Mouse (Mus musculus): Measurements from ENCODE around the gene Sco2.
A peak's percentile ranks its signal among the peaks of the same experiment; 100 is the strongest.

Sco2 gene

DNA sequence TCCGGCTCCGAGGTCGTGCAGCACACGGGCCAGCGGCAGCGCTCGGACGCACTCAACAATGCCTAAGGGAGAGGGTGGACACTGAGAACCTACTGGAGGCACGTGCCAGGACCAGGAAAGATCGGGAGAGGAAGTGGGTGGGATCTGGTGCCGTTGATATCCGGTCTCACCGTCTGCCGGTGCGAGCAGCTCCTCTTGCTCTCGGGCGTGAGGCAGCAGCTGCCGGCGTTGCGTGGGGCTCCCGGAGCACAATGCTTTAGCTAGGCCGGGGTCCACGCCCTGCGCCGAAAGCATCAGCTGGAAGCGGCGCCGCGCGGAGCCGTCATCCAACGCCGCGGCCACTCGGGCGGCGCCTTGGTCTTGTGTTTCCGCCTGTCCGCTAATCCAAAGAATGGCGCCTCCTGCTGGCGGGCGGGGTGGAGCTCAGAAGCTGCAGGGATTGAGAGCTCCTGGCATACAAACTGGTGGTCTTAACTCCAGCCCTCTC is at the start of gene Sco2:
Gene Sco2 (minus strand): TSS at position 85 of the 487 bp plus-strand sequence.
- peak; percentile 93 for DNase-seq

DNA sequence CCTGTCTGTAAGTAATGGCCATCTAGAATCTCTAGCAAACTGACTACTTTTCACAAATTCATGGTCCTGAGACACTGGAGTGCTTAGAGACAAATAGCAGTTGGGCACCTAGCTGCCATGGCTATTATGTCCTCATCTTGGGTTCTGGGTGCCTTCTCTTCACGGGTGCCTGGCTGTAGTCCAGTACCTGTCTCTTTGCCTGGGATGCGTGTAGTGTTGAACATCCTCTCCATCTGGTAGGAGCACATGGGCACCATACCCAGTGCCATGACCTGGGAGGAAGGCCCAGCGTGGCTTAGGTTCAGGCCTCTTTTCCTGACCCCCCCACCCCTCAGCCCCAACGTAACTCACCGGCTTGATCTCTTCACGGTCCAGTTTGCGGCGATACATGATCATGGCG is 48.3 kb upstream of the Sco2 start:
- DNase-seq = no peak

DNA sequence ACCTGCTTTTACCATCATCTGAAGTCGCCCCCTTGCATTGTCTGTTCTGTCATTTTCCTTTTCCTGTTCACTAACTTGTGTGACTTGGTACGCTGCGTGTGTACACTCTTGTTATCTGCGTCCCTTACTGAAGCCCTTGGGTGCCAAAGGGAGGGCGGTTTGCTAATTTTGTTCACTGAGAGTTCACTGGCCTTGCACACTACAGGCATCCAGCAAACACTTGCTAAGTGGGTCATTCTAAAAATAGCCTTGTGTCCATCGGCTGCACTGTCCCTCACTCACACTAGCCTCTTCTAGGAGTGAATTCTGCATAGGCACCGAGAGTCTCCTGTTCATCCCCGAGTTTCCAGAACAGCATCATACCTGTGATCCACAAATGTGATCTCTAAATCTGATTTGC is 41.6 kb upstream of the Sco2 start:
- DNase-seq = no peak

DNA sequence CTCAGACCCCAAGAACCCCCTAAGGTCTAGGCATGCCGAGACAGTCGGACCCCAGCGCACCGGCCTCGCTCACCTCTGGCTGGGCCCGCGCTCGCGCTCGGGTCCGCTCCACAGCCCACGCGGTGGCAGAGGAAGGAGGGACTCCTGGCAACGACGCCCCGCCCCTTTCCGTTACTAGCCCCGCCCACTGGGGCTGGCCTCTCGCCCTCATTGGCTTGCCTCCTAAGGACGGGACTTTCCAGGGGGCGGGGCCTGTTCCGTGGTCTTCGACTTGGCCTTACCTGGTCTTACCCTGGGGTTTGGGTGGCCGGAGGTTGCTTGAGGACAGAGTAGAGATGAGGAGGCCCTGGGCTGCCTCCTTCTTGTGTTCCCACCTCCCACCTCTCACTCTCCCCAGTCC is 36.5 kb upstream of the Sco2 start, which contains the start of gene Syce3:
Gene Syce3 (minus strand): TSS at position 386 of the 400 bp plus-strand sequence.
- no peak for DNase-seq

DNA sequence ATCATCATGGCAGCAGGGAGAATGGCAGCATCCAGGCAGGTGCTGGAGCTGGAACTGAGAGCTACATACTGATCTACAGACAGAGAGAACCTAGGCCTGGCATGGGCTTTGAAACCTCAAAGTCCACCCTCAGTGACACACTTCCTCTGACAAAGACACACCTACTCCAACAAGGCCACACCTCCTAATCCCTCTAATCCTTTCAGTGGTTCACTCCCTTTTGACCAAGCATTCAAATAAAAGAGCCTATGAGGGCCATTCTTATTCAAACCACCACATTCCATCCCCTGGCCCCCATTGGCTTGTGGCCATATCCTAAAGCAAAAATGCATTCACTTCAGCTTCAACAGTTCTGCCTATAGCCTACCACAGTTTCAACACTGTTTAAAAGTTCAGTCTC is 33.0 kb upstream of the Sco2 start:
- no peak for DNase-seq

DNA sequence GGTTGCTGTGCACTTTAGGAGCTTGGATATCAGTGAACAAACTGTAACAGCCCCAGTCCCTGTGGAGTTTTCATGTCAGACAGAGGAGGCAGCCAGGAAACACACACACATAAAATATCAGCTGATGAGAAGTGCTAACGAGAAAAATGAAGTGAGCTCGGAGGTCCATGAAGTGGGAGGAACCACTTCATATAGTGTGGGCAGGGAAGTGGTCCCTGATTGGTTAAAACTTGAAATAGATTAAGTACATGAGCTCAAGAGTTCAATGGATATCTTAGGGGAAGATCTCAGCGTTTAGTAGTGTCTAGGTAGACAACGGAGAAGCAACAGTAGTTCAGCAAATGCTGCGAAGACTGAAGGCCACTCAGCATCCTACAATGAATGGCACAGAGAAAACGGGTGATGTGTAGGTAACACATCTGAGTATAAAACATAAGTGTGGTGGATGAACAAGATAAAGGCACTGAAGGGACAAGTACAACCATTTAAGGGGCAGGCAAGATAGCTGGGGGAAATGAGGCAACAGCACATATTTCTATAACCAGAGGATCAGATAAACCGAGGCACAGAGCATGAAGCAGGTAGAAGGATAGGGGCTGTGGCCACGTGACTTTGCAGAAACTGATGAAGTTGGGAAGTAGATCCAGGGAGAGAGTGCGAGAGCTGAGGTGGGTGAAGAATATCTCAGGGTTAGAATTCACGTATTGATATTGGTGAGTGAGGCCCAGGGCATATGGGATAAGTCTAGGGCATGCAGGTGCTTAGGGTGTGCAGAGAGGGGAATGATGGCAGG is 31.4 kb upstream of the Sco2 start:
- no peak for DNase-seq

DNA sequence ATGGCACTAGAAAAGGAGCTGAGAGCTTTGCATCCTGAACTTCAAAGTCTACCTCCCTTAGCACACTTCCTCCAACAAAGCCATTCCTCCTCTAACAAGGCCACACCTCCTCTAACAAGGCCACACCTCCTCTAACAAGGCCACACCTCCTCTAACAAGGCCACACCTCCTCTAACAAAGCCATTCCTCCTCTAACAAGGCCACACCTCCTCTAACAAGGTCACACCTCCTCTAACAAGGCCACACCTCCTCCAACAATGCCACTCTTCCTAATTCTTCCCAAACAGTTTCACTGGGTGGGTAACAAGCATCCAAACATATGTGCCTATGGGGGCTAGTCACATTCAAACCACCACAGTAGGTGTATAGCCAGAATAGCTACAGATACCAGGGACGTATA is 28.8 kb upstream of the Sco2 start:
- no peak for DNase-seq

DNA sequence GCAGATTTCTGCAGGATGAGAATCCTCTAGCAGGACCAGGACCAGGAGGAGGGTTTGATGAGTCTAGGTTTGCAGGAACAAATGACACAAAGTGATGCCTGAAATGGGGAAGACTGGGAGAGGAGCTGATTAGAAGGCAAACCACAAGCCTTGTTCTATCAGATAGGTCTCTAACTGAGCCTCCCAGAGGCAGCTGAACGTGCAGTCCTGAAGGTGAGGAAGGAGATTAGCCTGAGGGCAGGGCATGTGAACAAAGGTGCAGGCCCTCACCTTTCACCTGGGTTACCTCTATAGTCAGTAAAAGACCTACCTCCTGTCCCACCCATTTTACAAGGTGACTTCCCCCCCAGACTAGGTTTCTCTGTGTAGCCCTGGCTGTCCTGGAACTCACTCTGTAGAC is 26.1 kb upstream of the Sco2 start:
- DNase-seq = no peak

DNA sequence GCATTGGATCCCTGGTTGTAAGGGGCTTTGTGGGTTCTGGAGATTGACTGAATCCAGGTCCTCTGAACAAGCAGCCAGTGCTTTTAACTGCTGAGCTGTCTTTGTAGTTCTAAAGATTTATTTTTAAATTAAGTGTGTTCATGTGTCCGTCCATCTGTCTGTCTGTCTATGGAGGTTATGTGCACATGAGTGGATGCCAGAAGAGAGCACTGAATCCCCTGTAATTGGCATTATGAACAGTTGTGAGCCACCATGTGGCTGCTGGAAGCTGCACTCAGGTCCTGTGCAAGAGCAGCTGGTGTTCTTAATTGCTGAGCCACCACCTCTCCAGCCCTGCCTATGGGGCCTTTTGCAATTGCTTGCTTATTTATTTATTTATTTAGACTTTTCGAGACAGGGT is 24.5 kb upstream of the Sco2 start:
- no peak for DNase-seq

DNA sequence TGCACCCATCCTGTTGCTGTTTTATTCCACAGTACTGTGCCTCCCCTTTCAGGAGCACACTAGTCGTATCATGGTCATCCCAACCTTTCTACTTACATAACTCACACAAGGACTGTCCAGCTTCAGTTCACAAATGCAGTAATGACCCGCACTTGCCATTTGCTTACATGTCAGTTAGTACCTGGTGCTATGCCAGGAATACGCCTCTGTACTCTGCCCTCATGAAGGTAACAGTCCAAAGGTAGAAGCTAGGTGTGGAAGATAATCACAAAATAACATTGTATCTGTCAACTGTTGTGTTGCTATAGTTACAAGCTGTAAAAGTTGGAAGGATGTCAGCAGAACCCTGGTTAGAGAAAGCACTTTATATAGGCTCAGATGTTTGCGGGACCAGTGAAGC is 23.2 kb upstream of the Sco2 start:
- no peak for DNase-seq

DNA sequence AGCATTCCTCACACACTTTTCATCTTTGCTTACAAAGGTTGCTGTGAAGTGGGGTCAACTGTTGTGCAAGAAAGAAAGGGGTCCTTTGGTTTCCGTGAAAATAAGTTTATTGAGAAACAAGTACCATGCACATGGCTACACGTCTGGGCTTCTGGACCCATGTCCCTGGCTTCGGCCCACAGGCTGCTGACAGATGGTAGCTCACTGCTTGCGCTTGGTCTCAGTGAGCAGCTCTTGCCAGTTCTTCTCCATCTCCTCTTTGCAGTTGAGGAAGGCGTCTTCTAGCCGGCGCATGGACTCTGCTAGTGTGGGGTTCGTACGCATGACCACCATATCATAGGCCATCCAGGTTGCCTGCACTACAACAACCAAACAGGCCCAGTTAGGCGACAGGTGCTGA is 16.4 kb upstream of the Sco2 start:
- DNase-seq = no peak

DNA sequence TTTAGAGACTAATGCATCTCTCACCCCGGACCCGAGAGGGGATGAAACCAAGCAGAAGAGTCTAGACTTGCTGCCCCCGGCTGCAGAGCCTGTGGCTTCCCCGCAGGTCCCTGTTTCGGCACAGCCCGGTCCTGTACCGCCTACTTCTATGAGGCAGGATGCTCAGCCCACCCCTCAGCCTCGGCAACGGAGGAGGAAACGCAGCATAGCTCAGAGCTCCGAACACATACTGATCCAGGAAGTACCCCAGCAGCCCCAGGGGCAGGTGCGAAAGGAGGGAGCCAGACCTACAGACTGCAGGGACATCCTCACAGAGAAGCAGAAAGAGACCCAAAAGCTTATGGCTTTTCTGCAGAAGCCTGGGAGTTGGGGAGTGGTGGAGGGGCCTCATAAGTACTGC is 13.5 kb upstream of the Sco2 start:
- DNase-seq = peak; percentile 65

DNA sequence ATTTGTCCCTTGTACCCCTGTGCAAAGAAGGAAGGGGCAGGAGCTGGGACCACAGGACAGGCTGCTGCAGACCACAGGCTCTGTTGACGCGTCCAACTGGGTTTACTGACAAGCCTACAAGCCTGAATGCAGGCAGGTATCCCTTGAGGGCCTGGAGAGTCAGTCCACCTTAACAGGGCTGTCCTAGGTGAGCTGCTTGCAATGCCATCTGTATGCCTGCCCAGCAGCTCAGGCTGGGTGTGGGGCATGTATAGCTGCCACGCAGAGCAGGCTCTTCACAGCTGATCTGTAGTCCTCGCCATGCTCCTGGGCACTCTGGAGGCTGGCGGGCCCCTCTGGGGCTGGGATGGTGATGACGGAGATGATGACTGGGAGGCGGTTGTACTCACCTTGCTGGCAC is 11.0 kb upstream of the Sco2 start, which contains the start of gene Klhdc7b:
Gene Klhdc7b (plus strand): TSS at position 301 of the 400 bp plus-strand sequence.
- DNase-seq = no peak

DNA sequence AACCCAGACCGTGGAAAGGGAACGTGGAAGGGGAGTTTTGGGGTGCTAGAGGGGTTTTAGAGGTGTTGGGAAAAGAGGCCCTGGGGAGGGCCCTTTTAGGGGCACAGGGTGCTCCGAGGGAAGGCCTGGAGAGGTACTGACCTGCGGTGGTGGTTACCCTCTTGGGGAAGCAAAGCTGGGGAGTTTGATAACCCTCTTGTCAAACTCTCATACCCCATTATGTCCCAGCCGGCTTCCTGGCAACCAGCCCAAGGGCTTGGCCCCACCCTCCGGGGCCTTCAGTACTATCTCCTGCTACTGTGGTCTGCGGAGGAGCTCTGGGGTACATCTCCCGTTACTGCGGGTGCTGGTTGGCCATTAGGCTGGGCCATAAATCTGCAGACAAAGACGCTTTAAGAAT is 5.8 kb upstream of the Sco2 start:
- DNase-seq = peak; percentile 56

DNA sequence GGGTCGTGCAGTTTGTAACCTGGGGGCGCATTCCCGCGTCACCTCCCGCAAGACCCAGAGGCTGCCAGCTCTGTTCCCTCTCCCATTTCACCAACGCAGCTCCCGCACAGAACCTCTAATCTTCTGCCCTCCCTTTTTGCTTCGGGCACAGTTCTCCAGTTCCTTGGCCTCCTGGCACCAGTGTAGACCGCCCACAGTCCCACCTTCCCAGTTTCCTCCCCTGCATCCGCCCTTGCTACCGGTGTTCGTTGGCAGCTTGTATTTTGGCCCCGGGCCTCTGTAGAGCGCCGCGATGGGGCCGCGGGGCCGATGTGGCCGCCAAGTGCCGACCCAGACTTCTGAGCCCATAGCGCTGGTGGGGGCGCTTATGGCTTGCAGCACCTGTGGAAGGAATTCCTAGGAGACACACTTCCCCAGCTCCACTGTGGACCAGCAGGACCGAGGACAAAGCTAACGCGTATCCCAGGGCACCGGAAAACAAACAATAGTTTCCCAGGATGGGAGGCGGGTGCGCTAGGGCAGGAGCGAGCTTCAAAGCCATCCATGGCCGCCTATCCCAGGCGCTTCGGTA is 5.3 kb upstream of the Sco2 start, which contains the start of gene Odf3b:
Gene Odf3b (minus strand): TSS at position 452 of the 571 bp plus-strand sequence.
- peak; percentile 60 for DNase-seq

DNA sequence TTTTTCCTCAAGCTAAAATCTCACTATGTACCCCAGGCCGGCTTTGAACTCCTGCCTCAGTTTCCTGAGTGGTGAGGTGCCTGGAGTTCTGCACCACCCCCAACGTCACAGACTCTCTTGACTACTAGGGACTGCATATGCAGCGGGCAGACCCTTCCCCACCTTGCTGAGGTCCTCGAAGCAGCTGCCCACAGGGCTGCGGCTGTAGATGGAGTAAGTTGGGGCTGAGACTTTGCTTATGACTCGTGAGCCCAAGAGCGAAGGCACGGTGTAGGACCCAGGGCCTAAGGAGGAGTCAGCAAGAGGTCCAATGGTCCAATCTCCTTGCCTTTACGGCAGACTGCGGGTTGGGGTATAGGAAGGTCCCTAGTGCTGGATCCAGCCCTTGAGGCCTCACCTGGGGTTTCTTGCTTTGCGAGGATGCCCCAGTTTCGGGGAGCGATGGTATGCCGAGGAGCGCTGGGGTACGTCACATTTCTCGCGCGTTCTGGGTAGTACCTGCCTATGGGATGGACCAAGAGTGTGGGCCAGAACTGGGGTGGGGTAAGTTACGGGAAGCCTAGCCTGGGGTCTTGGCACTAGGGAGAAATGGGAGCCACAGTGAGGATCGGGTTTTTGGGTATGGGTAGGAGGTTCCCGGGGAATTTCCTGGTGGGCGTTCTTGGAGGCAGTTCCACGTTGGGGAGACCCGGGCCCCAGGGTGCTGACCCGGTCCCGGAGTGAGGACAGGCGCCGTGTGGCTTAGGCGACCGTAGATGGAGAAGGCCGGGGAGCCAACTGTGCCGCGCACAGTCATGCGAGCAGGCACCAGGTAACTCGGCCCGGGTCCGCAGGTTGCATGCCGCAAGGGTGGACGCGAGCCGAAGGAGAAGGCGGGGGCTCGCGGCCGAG is 4.5 kb upstream of the Sco2 start:
- DNase-seq = no peak

DNA sequence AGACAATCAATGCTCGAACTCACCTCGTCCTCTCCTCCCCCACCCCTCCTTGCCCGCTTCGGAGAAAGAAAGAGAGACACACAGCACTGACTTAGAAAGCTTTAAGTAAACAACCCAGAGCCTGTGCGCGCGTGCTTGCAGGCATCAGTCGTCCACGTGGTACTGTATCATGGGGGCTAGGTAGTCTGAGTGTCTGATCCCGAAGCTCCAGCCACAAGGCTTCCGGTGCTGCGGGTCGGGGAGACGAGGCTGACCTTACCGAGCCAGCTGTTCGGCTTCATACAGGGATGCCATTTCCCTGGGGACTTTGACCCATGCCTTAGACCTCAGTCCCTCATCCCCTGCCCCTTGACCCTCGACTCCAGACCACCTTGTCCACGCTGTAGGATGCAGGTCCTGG is 3.7 kb upstream of the Sco2 start:
- no peak for DNase-seq

DNA sequence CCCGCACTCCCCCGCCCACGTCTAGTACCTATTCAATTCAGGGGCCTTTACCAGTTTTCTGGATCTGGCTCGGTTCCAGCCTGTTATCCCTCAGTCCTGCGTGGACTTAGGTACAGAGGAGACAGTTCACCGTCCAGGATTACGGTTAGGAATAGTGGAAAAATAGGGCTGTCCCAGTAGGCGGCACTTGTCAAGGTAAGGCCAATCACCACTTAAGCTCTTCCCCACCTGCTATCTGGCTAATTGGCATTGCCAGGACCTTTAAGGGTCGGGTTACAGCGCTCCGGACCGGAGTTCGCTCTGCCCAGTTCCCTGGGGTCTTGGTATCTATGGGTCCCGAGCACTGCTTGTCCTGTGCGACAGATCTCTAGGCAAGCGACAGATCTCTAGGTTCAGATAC is 3.3 kb upstream of the Sco2 start, which contains the start of gene Tymp:
Gene Tymp (minus strand): TSS at position 83 of the 400 bp plus-strand sequence.
- no peak for DNase-seq

DNA sequence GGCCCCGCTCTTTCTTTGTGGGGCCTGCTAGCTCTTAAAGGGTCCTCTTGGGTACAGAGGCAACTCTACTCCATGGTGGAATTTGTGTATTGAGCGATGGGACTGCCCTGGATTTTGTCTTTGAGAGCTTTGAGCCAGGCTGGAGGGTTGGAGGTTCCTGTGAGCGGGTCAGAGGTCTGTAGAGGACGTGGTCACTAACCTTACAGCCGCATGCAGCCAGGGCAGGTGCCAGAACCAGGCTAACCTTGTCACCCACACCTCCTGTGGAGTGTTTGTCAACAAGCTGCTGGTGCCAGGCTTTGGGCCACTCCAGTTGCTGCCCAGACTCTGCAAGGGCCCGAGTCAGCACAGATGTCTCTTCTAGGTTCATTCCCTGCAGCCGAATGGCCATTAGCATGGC is 2.4 kb upstream of the Sco2 start:
- DNase-seq = no peak

DNA sequence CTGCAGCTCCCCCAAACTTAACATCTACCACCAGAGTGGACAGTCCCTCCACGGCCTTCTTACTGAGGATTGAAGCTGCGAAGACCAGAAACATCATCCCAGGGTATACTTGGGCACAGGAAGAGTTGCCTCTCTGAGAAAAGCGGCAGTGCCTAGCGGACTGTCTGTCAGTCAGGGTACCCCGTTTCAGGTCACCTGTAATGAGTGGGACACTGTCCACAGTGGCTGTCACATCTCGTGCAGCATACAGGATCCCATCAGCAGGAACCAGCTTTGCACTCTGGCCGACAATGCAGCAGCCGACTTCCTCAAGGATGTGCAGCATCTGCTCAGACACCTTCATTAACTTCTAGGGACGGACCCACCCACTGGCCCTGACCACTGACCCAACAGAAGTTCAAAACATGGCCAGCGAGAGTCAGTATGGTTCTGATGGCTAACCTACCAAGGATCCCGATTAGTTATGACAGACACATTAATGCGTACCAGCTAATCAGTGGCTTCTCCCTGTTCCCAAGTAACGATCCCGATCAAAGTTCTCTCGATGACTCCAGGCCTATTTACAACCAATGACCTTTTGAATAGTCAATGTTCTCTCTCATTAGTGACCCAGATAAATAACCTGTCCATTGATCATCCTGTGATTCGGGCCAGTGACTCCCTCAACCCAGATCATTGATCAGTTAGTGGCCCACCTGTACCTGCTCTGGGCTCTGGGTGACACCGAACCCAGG is 1.3 kb upstream of the Sco2 start:
- DNase-seq = no peak

DNA sequence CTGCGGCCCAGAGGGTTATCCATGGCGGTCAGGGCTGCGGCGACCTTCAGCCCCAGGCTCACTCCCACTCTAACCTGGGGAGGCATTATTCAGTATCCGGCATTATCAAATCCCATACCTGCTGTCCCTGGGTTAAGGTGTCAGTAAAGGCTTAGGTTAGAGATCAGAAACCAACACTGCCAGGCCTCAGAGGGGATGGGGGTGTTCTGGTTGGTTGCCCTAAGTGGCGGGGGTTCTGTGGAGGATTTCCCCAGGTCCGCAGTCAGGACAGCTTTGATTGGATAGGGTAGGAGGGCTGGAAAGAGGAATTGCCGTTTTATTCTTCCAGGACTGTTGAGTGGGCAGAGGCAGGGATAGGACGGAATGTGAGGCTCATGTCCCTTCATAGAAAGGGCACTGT is 694 bp upstream of the Sco2 start:
- DNase-seq = no peak

DNA sequence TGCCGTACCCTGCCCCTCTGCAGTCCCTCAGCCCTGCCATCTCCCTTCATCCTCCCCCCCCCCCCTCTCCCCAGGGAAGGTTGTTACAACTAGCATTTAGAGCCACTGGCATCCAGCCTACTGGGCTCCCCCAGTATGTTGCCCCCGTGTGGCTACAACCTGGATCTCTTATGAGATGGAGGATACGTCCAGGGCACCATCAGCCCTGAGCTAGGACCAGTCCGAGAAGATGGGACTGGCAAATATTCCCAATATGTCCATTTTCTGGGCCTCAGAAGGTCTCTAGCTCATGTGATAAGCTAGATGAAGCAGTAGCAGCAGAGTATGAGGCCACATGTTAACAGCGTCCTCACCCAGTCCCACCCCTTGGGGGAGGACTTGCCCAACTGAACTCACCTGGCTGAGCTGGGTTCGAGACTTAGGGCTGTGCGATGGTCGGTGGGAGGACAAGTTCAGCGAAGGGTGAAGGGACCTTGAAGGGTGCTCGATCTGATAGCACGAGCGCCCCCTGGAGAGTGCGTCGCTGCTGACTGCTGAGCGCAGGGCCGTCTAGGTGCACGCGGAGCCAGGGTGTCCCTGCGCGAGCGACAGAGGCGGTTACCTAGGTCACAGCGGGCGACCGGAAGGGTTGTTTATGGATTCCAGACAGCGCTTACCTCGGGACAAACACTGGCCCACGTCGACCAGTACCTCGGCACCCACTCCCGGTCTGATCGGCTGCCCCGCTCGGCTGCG is 452 bp downstream of the Sco2 start:
- peak; percentile 92 for DNase-seq
